Mouse (Mus musculus): ENCODE data around the gene Rsrc1. TPM values are rescaled to one million over a fixed set of nuclear protein-coding genes. Genes with fewer than 3 reads are reported as not detected.
"Not testable (repeated sequence)": the region's sequence is repeated elsewhere in the genome, so short reads cannot be mapped to it uniquely, and the experiment has no call there.

Gene Rsrc1
- polyA plus RNA-seq, 1 experiment from 2014 or later: 28.3 TPM

DNA sequence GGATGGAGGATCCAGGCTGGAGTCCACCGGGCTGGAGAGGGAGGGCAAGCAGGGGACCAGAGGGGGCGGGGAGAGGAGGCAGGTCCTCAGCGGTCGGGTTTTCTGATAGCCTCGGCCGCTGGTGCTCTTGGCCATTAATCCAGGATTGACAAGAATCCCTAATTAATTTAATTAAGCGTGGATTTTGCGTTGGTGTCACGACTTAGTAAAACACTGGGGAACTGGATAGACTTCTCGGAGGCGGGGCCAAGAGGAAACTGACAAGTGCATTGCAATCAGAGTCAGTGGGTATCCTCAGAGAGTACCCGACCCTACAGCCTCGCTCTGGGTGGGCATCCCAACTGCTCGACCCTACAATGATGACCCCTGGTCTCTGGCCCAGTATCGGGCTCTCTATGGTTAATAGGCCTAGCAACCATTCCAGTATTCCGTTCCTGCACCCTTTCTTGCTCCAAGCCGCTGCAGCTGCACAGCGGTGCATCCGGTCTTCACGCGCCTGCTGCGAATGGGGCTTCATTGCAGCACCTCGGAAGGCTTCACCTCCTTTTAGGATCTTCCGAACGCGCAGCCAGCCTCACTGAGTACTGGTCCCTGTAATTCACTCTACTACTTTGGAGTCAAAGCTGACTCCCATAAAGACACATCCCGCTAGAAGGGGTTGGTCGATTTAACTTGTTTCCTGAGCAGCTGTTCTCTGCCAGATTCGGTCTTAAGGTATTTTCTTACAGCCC, 1.2 kb downstream of the Rsrc1 start:
- H3K27ac ChIP-seq (ENCODE audit: low read length): no peak overlapping the region
- under 1% methylated on average over 29 of the region's 29 CpGs for WGBS
- peaks cover 63% of the 10 kb centered on the region for H3K27me3 ChIP-seq (ENCODE audit: insufficient read depth, low read length)
- ATAC-seq (ENCODE audit: low FRiP score, low TSS enrichment): no peak
- H3K9ac ChIP-seq (replicated peaks; ENCODE audit: low read length): no peak overlapping the region
- H3K4me3 ChIP-seq (ENCODE audit: low read length): peak overlapping the region; percentile 51
- H3K9me3 ChIP-seq (ENCODE audit: low read length): no peaks in the 10 kb centered on the region
- peaks cover 25% of the 10 kb centered on the region for H3K4me1 ChIP-seq (ENCODE audit: insufficient read depth, low read length)
- H3K36me3 ChIP-seq (ENCODE audit: insufficient read depth, low read length): no peaks in the 10 kb centered on the region
- peak overlapping the region; percentile 62; the same call in 1 of the 2 replicates for H3K4me2 ChIP-seq (replicated peaks; ENCODE audit: low read depth, low read length)

DNA sequence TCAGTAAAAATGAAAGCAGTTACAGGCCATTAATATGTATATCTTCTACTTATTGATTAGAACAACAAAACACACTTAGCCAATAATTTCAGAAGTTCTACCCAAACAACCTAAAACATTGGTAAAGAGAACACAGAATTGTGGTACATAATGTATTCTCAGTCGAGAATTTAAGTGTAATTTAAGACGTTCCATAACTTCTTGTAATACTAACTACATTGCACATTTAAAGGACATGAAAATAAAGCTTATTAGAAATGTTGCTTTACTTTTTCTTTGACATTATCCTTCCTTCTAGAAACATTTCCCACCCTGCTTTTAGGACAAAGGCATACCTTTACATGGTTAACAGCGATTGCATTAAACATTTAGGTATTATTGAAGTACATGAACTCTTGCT, 2.3 kb downstream of the Rsrc1 start:
- Histone ChIP-seq H3K36me3 (ENCODE audit: insufficient read depth, low read length) (no peaks in the 10 kb centered on the region), H3K27ac (ENCODE audit: low read length) (no peak overlapping the region), H3K4me3 (ENCODE audit: low read length) (no peak overlapping the region), H3K9ac (replicated peaks; ENCODE audit: low read length) (no peak overlapping the region), H3K4me1 (ENCODE audit: insufficient read depth, low read length) (peaks cover 25% of the 10 kb centered on the region), H3K27me3 (ENCODE audit: insufficient read depth, low read length) (peaks cover 52% of the 10 kb centered on the region), H3K9me3 (ENCODE audit: low read length) (no peaks in the 10 kb centered on the region), H3K4me2 (replicated peaks; ENCODE audit: low read depth, low read length) (no peak overlapping the region)
- ATAC-seq (ENCODE audit: low FRiP score, low TSS enrichment): no peak
- WGBS: 12% methylated on average over 3 of the region's 3 CpGs

GRCm38 (mm10) chr3:66985539-66986286, 4.5 kb downstream of the Rsrc1 start:
- 0 out of 2 replicates have a peak overlapping the region, but pooled peaks have one; percentile 14 for H3K27ac ChIP-seq (ENCODE audit: low read length)
- WGBS: under 1% methylated on average over 58 of the region's 60 CpGs

DNA sequence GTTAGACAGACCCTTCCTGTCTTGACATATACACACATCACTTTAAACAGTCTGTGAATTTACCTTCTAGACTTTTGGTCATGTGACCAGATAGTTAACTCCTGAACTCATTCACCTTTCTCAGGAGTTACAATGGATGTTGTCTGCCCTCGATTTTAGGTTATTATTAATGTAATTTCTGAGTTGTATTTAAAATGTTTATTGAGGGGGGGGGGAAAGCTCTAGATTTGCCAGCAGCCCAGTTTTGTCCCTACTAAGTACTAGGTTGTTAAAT, 5.0 kb downstream of the Rsrc1 start:
- H3K4me3 ChIP-seq (ENCODE audit: low read length): peak overlapping the region; percentile 98
- H3K4me1 ChIP-seq (ENCODE audit: insufficient read depth, low read length): peaks cover 20% of the 10 kb centered on the region; the same call in 1 of the 2 replicates
- ATAC-seq (ENCODE audit: low FRiP score, low TSS enrichment): no peak
- WGBS: 5% methylated on average over 1 of the region's 1 CpGs
- H3K9me3 ChIP-seq (ENCODE audit: low read length): no peaks in the 10 kb centered on the region
- peaks cover 24% of the 10 kb centered on the region for H3K27me3 ChIP-seq (ENCODE audit: insufficient read depth, low read length)
- H3K4me2 ChIP-seq (replicated peaks; ENCODE audit: low read depth, low read length): peak overlapping the region; percentile 79
- H3K36me3 ChIP-seq (ENCODE audit: insufficient read depth, low read length): no peaks in the 10 kb centered on the region
- peak overlapping the region; percentile 90 for H3K9ac ChIP-seq (replicated peaks; ENCODE audit: low read length)
- H3K27ac ChIP-seq (ENCODE audit: low read length): no peak overlapping the region

More at GRCm38 (mm10) chr3:66985539-66986286, 4.5 kb downstream of the Rsrc1 start:
- Histone ChIP-seq H3K9me3 (ENCODE audit: low read length) (no peaks in the 10 kb centered on the region), H3K9ac (replicated peaks; ENCODE audit: low read length) (peak overlapping the region; percentile 90), H3K4me3 (ENCODE audit: low read length) (peak overlapping the region; percentile 98), H3K4me1 (ENCODE audit: insufficient read depth, low read length) (peaks cover 25% of the 10 kb centered on the region), H3K27me3 (ENCODE audit: insufficient read depth, low read length) (peaks cover 29% of the 10 kb centered on the region), H3K36me3 (ENCODE audit: insufficient read depth, low read length) (no peaks in the 10 kb centered on the region), H3K4me2 (replicated peaks; ENCODE audit: low read depth, low read length) (peak overlapping the region; percentile 79)
- peak; percentile 95 for ATAC-seq (ENCODE audit: low FRiP score, low TSS enrichment)

DNA sequence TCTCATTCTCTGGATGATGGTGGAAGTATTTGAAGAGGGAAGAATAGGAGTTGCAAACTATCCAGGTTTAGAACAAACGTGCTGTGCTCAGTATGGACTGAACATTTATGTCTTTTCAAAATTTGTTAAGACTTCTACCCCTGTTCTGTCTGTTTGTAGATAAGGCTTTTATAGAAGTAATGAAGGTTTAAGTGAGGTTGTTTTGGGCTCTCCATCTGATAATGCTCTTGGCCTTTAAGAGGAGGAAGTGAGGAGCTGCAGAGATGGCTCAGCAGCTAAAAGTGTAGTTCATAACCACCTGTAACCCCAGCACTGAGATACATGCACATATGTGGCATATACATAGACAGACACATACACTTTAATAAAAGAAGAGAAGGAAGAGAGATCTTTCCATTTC, 15.6 kb downstream of the Rsrc1 start:
- ATAC-seq (ENCODE audit: low FRiP score, low TSS enrichment): no peak
- 93% methylated on average over 1 of the region's 1 CpGs for WGBS
- H3K27me3 ChIP-seq (ENCODE audit: insufficient read depth, low read length): no peaks in the 10 kb centered on the region

DNA sequence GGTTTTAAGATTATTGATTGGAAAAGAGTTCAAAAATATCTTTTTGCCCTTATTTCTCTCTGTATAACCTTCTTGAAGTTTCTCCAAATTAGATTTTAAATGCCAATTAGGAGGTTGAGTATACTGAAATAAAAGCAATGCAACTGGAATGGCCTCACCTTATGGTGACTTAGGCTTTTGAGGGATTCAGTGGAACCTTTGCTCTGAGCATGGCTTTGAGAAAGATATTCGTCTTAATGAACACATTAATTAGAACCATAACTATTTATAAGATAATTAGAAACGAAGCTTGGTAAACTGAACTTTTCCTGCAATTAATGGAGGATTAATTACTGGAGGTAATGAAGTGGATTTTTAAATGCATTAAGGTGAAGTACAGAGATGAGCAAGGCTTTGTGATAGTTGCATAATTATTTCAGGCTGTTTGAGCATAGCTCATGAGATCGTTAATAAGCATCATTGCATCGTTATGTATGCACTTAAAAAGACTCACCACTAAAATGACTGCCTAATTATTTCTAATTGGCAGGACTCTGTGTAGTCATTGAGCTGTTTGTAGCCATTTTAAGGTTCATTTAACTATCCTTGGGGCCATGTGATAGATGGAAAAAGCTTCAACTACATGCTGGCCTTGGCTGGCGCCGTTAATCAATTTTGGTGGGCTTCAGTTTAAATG, 55.3 kb downstream of the Rsrc1 start:
- Histone ChIP-seq H3K4me1 (ENCODE audit: insufficient read depth, low read length) (no peaks in the 10 kb centered on the region), H3K4me2 (replicated peaks; ENCODE audit: low read depth, low read length) (no peak overlapping the region), H3K4me3 (ENCODE audit: low read length) (no peak overlapping the region), H3K36me3 (ENCODE audit: insufficient read depth, low read length) (no peaks in the 10 kb centered on the region), H3K9ac (replicated peaks; ENCODE audit: low read length) (no peak overlapping the region), H3K27ac (ENCODE audit: low read length) (no peak overlapping the region), H3K9me3 (ENCODE audit: low read length) (no peaks in the 10 kb centered on the region), H3K27me3 (ENCODE audit: insufficient read depth, low read length) (no peaks in the 10 kb centered on the region)
- no peak for ATAC-seq (ENCODE audit: low FRiP score, low TSS enrichment)
- 90% methylated on average over 6 of the region's 6 CpGs for WGBS

More for the DNA sequence above, 15.6 kb downstream of the Rsrc1 start:
- Histone ChIP-seq H3K27ac (ENCODE audit: low read length) (no peak overlapping the region), H3K9me3 (ENCODE audit: low read length) (no peaks in the 10 kb centered on the region), H3K4me1 (ENCODE audit: insufficient read depth, low read length) (no peaks in the 10 kb centered on the region), H3K9ac (replicated peaks; ENCODE audit: low read length) (no peak overlapping the region), H3K4me2 (replicated peaks; ENCODE audit: low read depth, low read length) (no peak overlapping the region), H3K4me3 (ENCODE audit: low read length) (no peak overlapping the region), H3K36me3 (ENCODE audit: insufficient read depth, low read length) (peaks cover 17% of the 10 kb centered on the region)

GRCm38 (mm10) chr3:67059755-67060154, 78.6 kb downstream of the Rsrc1 start:
- no peaks in the 10 kb centered on the region for H3K27me3 ChIP-seq (ENCODE audit: insufficient read depth, low read length)
- H3K4me3 ChIP-seq (ENCODE audit: low read length): no peak overlapping the region
- no peak overlapping the region for H3K4me2 ChIP-seq (replicated peaks; ENCODE audit: low read depth, low read length)
- peaks cover 3% of the 10 kb centered on the region; the same call in 1 of the 2 replicates for H3K36me3 ChIP-seq (ENCODE audit: insufficient read depth, low read length)
- WGBS: 96% methylated on average over 2 of the region's 2 CpGs
- H3K9me3 ChIP-seq (ENCODE audit: low read length): no peaks in the 10 kb centered on the region; the same call in 1 of the 2 replicates
- no peak overlapping the region for H3K9ac ChIP-seq (replicated peaks; ENCODE audit: low read length)
- ATAC-seq (ENCODE audit: low FRiP score, low TSS enrichment): no peak
- H3K4me1 ChIP-seq (ENCODE audit: insufficient read depth, low read length): no peaks in the 10 kb centered on the region
- no peak overlapping the region for H3K27ac ChIP-seq (ENCODE audit: low read length)

DNA sequence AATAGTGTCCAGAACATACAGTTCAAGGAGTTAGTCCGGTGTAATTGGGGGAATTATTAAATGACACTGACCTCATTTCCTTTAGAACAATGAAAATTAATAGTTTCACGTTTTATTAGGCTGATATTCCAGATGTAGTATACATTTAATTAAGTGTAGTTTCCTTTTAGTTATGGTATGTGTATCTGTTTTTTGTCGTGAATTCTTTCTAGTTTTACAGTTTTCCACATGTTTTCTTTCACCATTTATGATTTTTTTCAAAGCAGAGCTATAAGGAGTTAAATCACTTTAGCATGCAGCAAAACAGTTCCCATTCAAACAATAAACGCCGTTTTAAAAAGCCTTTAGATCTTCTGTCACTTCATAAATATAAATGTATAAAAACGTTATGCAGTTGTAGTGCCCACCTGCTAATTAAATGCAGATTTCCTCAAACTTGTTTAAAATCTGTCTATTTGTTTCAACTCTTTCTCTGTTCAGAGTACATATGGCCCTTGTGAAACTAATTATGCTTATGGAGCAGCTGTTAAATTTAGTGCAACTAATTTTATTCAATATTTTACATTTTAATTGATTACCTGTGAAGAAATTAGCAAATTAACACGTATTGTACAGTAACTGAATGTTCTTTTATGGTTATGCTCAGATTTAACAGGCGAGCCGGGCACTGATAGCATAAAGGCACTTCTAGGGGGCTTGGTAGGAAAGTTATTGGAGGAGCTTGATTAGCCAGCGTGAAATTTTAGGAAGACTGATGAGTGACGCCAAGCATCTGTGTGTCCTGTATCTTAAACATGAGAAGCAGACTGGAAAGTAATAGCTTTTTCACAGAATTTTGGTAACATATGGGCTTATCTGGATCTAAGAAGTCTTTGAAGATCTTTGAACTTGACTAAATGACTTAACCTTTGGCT, 89.6 kb downstream of the Rsrc1 start:
- no peak overlapping the region for H3K27ac ChIP-seq (ENCODE audit: low read length)
- ATAC-seq (ENCODE audit: low FRiP score, low TSS enrichment): no peak
- no peak overlapping the region for H3K9ac ChIP-seq (replicated peaks; ENCODE audit: low read length)
- no peaks in the 10 kb centered on the region for H3K4me1 ChIP-seq (ENCODE audit: insufficient read depth, low read length)
- H3K9me3 ChIP-seq (ENCODE audit: low read length): peaks cover 4% of the 10 kb centered on the region
- H3K36me3 ChIP-seq (ENCODE audit: insufficient read depth, low read length): no peaks in the 10 kb centered on the region
- WGBS: 72% methylated on average over 11 of the region's 11 CpGs
- H3K27me3 ChIP-seq (ENCODE audit: insufficient read depth, low read length): no peaks in the 10 kb centered on the region
- H3K4me2 ChIP-seq (replicated peaks; ENCODE audit: low read depth, low read length): no peak overlapping the region
- H3K4me3 ChIP-seq (ENCODE audit: low read length): no peak overlapping the region

DNA sequence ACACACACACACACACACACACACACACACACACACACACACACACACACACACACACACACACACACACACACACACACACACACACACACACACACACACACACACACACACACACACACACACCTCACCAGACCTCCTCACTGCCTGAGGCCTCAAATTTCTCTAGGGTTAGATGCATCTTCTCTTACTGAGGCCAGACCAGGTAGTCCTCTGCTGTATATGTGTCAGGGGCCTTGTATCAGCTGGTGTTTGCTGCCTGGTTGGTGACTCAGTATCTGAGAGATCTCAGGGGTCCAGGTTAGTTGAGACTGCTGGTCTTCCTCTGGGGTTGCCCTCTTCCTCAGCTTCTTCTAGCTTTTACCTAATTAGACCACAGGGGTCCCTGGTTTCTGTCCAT, 92.5 kb downstream of the Rsrc1 start:
- H3K4me1 ChIP-seq (ENCODE audit: insufficient read depth, low read length); H3K9me3 ChIP-seq (ENCODE audit: low read length); H3K9ac ChIP-seq (replicated peaks; ENCODE audit: low read length); ATAC-seq (ENCODE audit: low FRiP score, low TSS enrichment); H3K4me2 ChIP-seq (replicated peaks; ENCODE audit: low read depth, low read length); H3K36me3 ChIP-seq (ENCODE audit: insufficient read depth, low read length); H3K27me3 ChIP-seq (ENCODE audit: insufficient read depth, low read length); H3K4me3 ChIP-seq (ENCODE audit: low read length); H3K27ac ChIP-seq (ENCODE audit: low read length): not testable (repeated sequence)

Measured in kidney, embryonic 16.5 days (tissue).